Mouse (Mus musculus) spleen, embryonic (tissue): ENCODE measurements around the gene Ttc39d.

Experiments used
- CTCF ChIA-PET: fragments of 350-600 bp; sonication (Branson Sonifier 250); formaldehyde crosslinking; loops from one replicate; lab custom pipeline; 2022; lab: Charles Lee

Ttc39d gene

GRCm38 (mm10) chr17:80206671-80207581 lies at the start of gene Ttc39d, which contains the start of gene Srsf7:
Gene Ttc39d, plus strand, starts transcription at chr17:80207460.
Gene Srsf7, minus strand, starts transcription at chr17:80207307.
- CTCF ChIA-PET = interaction anchor here (0.7 kb wide), 1 partner anchor 497 kb away, joined by 3 read pairs; no protein-coding TSS in a partner anchor

GRCm38 (mm10) chr17:80157489-80157888 lies 49.8 kb upstream of the Ttc39d start:
- CTCF ChIA-PET = no interaction called here

- CTCF ChIA-PET = no interaction called here
Measured at GRCm38 (mm10) chr17:80160454-80160853, 46.8 kb upstream of the Ttc39d start.

- CTCF ChIA-PET = interaction anchor here (1.0 kb wide), 1 partner anchor 14 kb away, joined by 4 read pairs; no protein-coding TSS in a partner anchor
Measured at GRCm38 (mm10) chr17:80163991-80164390, 43.3 kb upstream of the Ttc39d start.

- CTCF ChIA-PET = no interaction called here
Measured at GRCm38 (mm10) chr17:80165741-80166140, 41.5 kb upstream of the Ttc39d start.

GRCm38 (mm10) chr17:80166346-80166745 lies 40.9 kb upstream of the Ttc39d start:
- CTCF ChIA-PET = no interaction called here

GRCm38 (mm10) chr17:80167436-80167835 lies 39.8 kb upstream of the Ttc39d start:
- CTCF ChIA-PET = no interaction called here

GRCm38 (mm10) chr17:80167851-80168251 lies 39.4 kb upstream of the Ttc39d start:
- CTCF ChIA-PET = no interaction called here

GRCm38 (mm10) chr17:80168425-80169182 lies 38.7 kb upstream of the Ttc39d start:
- CTCF ChIA-PET = no interaction called here

- CTCF ChIA-PET = no interaction called here
Measured at GRCm38 (mm10) chr17:80169792-80170191, 37.5 kb upstream of the Ttc39d start.

- CTCF ChIA-PET = no interaction called here
Measured at GRCm38 (mm10) chr17:80170951-80171350, 36.3 kb upstream of the Ttc39d start.

- CTCF ChIA-PET = no interaction called here
Measured at GRCm38 (mm10) chr17:80171948-80172347, 35.3 kb upstream of the Ttc39d start.

- CTCF ChIA-PET = no interaction called here
Measured at GRCm38 (mm10) chr17:80172761-80173160, 34.5 kb upstream of the Ttc39d start.

GRCm38 (mm10) chr17:80173708-80174107 lies 33.6 kb upstream of the Ttc39d start:
- CTCF ChIA-PET = interaction anchor here (0.7 kb wide), 1 partner anchor 197 kb away, joined by 5 read pairs; no protein-coding TSS in a partner anchor

- CTCF ChIA-PET = no interaction called here
Measured at GRCm38 (mm10) chr17:80174146-80174545, 33.1 kb upstream of the Ttc39d start.

- CTCF ChIA-PET = interaction anchor here (0.6 to 0.9 kb wide), 2 partner anchors 49 to 706 kb away, joined by 3 to 4 read pairs; no protein-coding TSS in a partner anchor
Measured at GRCm38 (mm10) chr17:80174699-80175385, 32.4 kb upstream of the Ttc39d start.

GRCm38 (mm10) chr17:80175386-80175739 lies 31.9 kb upstream of the Ttc39d start:
- CTCF ChIA-PET = interaction anchor here (0.6 to 0.9 kb wide), 2 partner anchors 49 to 706 kb away, joined by 3 to 4 read pairs; no protein-coding TSS in a partner anchor

- CTCF ChIA-PET = interaction anchor here (0.9 kb wide), 1 partner anchor 50 kb away, joined by 4 read pairs; no protein-coding TSS in a partner anchor
Measured at GRCm38 (mm10) chr17:80175966-80176365, 31.3 kb upstream of the Ttc39d start.

- CTCF ChIA-PET = interaction anchor here (0.7 kb wide), 1 partner anchor 853 kb away, joined by 3 read pairs; no protein-coding TSS in a partner anchor
Measured at GRCm38 (mm10) chr17:80178846-80179245, 28.4 kb upstream of the Ttc39d start.

GRCm38 (mm10) chr17:80179959-80180358 lies 27.3 kb upstream of the Ttc39d start:
- CTCF ChIA-PET = interaction anchor here (0.5 to 1.3 kb wide), 3 partner anchors 132 to 1851 kb away, joined by 3 to 6 read pairs (median 5); no protein-coding TSS in a partner anchor

- CTCF ChIA-PET = interaction anchor here (1.3 kb wide), 1 partner anchor 163 kb away, joined by 3 read pairs; no protein-coding TSS in a partner anchor
Measured at GRCm38 (mm10) chr17:80180468-80180867, 26.8 kb upstream of the Ttc39d start.
